Mouse (Mus musculus) neural tube, embryonic 15.5 days (tissue): Measurements from ENCODE around the gene Lor. TPM values are rescaled to one million over a fixed set of nuclear protein-coding genes. Genes with fewer than 3 reads are reported as not detected.

Experiments used
- ATAC-seq: fragments of 200-750 bp; cut with Nextera tagmentation; 2 replicates; pipeline ENCODE4 v1.8.0; 2017; ENCODE audit warnings: mild to moderate bottlenecking, moderate TSS enrichment, moderate library complexity; ENCODE audit not compliant: low FRiP score
- H3K27ac ChIP-seq: fragments of 300-500 bp; sonication (generic); replicated peaks from 2 replicates; pipeline ENCODE4 v1.5.1; 2015; ENCODE audit warnings: mild to moderate bottlenecking, inconsistent platforms
- H3K27me3 ChIP-seq: fragments of 300-500 bp; sonication (generic); replicated peaks from 2 replicates; pipeline ENCODE4 v1.6.1; 2015; ENCODE audit warnings: inconsistent platforms
- H3K36me3 ChIP-seq: fragments of 300-500 bp; sonication (generic); 2 replicates; pipeline ENCODE4 v1.6.1; 2015; ENCODE audit warnings: inconsistent platforms
- H3K4me1 ChIP-seq: fragments of 300-500 bp; sonication (generic); 2 replicates; pipeline ENCODE4 v1.6.1; 2015; ENCODE audit warnings: inconsistent platforms
- H3K4me2 ChIP-seq: fragments of 300-500 bp; sonication (generic); 2 replicates; pipeline ENCODE4 v1.6.1; 2015; ENCODE audit warnings: inconsistent platforms, mild to moderate bottlenecking, moderate library complexity
- H3K4me3 ChIP-seq: fragments of 300-500 bp; sonication (generic); replicated peaks from 2 replicates; pipeline ENCODE4 v1.5.1; 2015; ENCODE audit warnings: mild to moderate bottlenecking, inconsistent platforms
- H3K9ac ChIP-seq: fragments of 300-500 bp; sonication (generic); replicated peaks from 2 replicates; pipeline ENCODE4 v1.6.1; 2015; ENCODE audit warnings: mild to moderate bottlenecking, inconsistent platforms
- H3K9me3 ChIP-seq: fragments of 300-500 bp; sonication (generic); replicated peaks from 2 replicates; pipeline ENCODE4 v1.6.1; 2016; ENCODE audit warnings: inconsistent platforms
- WGBS: fragments of 180-500 bp; shearing (Covaris S2); methylation state at CpG from one replicate; pipeline ENCODE4 v1.1.7; 2015; ENCODE audit warnings: mixed read lengths; 5-methylcytosine and 5-hydroxymethylcytosine counted together
- polyA plus RNA-seq: library from polyadenylated mRNA; unstranded; fragments of >200 nt; fragmentation: Nextera tagmentation; extraction: Ambion mirVana; gene quantifications from 2 replicates; pipeline ENCODE4 v1.2.1, GENCODE M21; 2015

Lor gene
- polyA plus RNA-seq = 8.6 and 9.6 TPM in 2 replicates

GRCm38 (mm10) chr3:92083042-92083441, at the start of gene Lor:
TSS of gene Lor (minus strand) at chr3:92083142.
- peak within 1 kb of the TSS; percentile 76 for H3K4me2 ChIP-seq
- peak within 1 kb of the TSS; percentile 81; the same call in 1 of the 2 replicates for H3K9ac ChIP-seq
- H3K36me3 ChIP-seq = no peaks in the 10 kb centered on the region
- peaks cover 12% of the 10 kb centered on the region for H3K27me3 ChIP-seq
- H3K4me1 ChIP-seq = peaks cover 19% of the 10 kb centered on the region
- peak within 1 kb of the TSS; percentile 76 for H3K4me3 ChIP-seq
- WGBS = 86% methylated on average over 2 of the region's 2 CpGs
- H3K27ac ChIP-seq = peak within 1 kb of the TSS; percentile 97
- H3K9me3 ChIP-seq = no peaks in the 10 kb centered on the region
- ATAC-seq = no peak

- WGBS = 81% methylated on average over 5 of the region's 5 CpGs
- no peak within 1 kb of the TSS for H3K9ac ChIP-seq
- H3K27me3 ChIP-seq = no peaks in the 10 kb centered on the region
- no peaks in the 10 kb centered on the region for H3K9me3 ChIP-seq
- no peak within 1 kb of the TSS for H3K4me3 ChIP-seq
- no peaks in the 10 kb centered on the region for H3K36me3 ChIP-seq
- no peak within 1 kb of the TSS for H3K4me2 ChIP-seq
- H3K27ac ChIP-seq = no peak within 1 kb of the TSS
- H3K4me1 ChIP-seq = no peaks in the 10 kb centered on the region
- ATAC-seq = no peak
Measured at GRCm38 (mm10) chr3:92123847-92124246, 40.9 kb upstream of the Lor start, which contains the start of gene Prr9. TSS of gene Prr9 (minus strand) at chr3:92123947.

DNA sequence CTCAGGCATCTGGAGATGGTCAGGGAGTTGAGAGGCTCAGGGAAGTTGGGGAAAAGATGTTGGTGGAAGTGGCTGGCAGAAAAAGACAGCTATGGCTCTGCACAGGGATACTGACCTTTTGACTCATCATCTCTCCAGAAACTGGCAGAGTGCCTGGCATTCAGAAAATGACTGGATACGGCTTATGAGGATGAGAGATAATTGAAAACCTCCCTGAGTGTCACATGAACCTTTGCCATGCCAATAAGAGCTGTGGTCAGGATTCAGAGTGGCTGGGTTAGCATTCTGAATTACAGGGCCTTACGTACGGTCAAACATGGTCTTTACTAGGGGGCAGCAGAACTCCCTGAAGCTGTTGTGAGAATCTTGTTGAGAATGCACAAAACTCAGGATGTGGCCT, 38.0 kb upstream of the Lor start:
- H3K4me3 ChIP-seq = no peak overlapping the region
- no peak overlapping the region for H3K27ac ChIP-seq
- WGBS = 88% methylated on average over 3 of the region's 3 CpGs
- H3K9ac ChIP-seq = no peak overlapping the region
- no peaks in the 10 kb centered on the region for H3K27me3 ChIP-seq
- ATAC-seq = no peak
- H3K4me2 ChIP-seq = no peak overlapping the region
- H3K4me1 ChIP-seq = no peaks in the 10 kb centered on the region
- no peaks in the 10 kb centered on the region for H3K9me3 ChIP-seq
- H3K36me3 ChIP-seq = no peaks in the 10 kb centered on the region

GRCm38 (mm10) chr3:92117930-92118329, 35.0 kb upstream of the Lor start:
- no peak overlapping the region for H3K4me3 ChIP-seq
- H3K9me3 ChIP-seq = no peaks in the 10 kb centered on the region
- no peak overlapping the region for H3K27ac ChIP-seq
- 31% methylated on average over 3 of the region's 3 CpGs for WGBS
- no peak overlapping the region for H3K4me2 ChIP-seq
- no peak overlapping the region for H3K9ac ChIP-seq
- ATAC-seq = no peak; the same call in 1 of the 2 replicates
- no peaks in the 10 kb centered on the region for H3K4me1 ChIP-seq
- no peaks in the 10 kb centered on the region for H3K27me3 ChIP-seq
- H3K36me3 ChIP-seq = no peaks in the 10 kb centered on the region

DNA sequence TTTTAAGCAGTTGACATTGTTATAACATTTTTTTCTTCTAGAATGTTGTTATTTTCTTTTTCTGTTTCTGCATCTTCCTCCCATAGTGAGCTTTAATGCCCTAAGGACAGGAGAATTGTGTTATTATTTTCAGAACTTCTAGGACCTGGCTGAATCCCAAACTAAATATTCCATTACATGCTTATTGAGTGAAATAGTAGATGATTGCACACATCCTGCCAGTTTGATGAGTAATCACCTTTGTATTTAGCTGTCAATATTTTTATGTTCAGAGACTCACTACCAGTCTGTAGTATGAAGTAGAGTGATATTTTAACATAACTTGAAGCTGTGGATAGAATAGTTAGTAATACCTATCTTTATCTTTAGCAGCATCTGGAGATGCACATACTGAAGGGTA, 28.6 kb upstream of the Lor start:
- H3K27me3 ChIP-seq = no peaks in the 10 kb centered on the region
- H3K36me3 ChIP-seq = no peaks in the 10 kb centered on the region
- no peak overlapping the region for H3K4me2 ChIP-seq
- H3K9me3 ChIP-seq = no peaks in the 10 kb centered on the region
- H3K27ac ChIP-seq = no peak overlapping the region
- no peak overlapping the region for H3K9ac ChIP-seq
- no peak for ATAC-seq
- H3K4me1 ChIP-seq = no peaks in the 10 kb centered on the region
- H3K4me3 ChIP-seq = no peak overlapping the region

GRCm38 (mm10) chr3:92110790-92111189, 27.8 kb upstream of the Lor start:
- Histone ChIP-seq H3K36me3 (no peaks in the 10 kb centered on the region), H3K27me3 (no peaks in the 10 kb centered on the region), H3K27ac (no peak overlapping the region), H3K4me2 (no peak overlapping the region), H3K9me3 (no peaks in the 10 kb centered on the region), H3K9ac (no peak overlapping the region), H3K4me3 (no peak overlapping the region), H3K4me1 (no peaks in the 10 kb centered on the region)
- ATAC-seq = no peak

- H3K36me3 ChIP-seq = no peaks in the 10 kb centered on the region
- no peak overlapping the region for H3K4me2 ChIP-seq
- no peak overlapping the region for H3K9ac ChIP-seq
- no peaks in the 10 kb centered on the region for H3K4me1 ChIP-seq
- no peak overlapping the region for H3K4me3 ChIP-seq
- peak; percentile 70; the same call in 1 of the 2 replicates for ATAC-seq
- no peaks in the 10 kb centered on the region for H3K27me3 ChIP-seq
- no peaks in the 10 kb centered on the region for H3K9me3 ChIP-seq
- no peak overlapping the region for H3K27ac ChIP-seq
- 11% methylated on average over 6 of the region's 6 CpGs for WGBS
Measured at GRCm38 (mm10) chr3:92106582-92106981, 23.6 kb upstream of the Lor start.

DNA sequence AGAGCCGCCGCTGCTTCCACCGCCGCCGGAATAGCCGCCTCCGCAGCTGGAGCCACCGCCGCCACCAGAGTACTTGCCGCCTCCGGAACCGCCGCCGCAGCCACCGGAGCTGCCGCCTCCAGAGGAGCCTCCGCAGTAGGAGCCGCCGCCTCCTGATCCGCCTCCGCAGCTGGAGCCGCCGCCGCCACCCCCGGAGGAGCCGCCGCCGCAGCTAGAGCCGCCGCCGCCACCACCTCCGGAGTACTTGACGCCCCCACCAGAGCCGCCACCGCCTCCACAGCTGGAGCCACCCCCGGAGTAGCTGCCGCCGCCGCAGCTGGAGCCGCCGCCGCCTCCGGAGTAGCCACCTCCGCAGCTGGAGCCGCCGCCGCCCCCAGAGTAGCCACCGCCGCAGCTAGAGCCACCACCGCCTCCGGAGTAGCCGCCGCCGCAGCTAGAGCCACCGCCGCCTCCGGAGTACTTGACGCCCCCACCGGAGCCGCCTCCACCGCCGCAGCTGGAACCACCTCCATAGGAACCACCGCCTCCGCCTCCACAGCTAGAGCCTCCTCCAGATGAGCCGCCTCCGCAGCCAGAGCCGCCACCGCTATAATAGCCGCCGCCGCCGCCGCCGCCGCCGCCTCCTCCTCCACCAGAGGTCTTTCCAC, 1.5 kb downstream of the Lor start:
- H3K9ac ChIP-seq = peak overlapping the region; percentile 81
- peak overlapping the region; percentile 76 for H3K4me3 ChIP-seq
- no peaks in the 10 kb centered on the region for H3K36me3 ChIP-seq
- H3K4me1 ChIP-seq = peaks cover 19% of the 10 kb centered on the region
- no peaks in the 10 kb centered on the region for H3K9me3 ChIP-seq
- H3K27me3 ChIP-seq = peaks cover 12% of the 10 kb centered on the region
- under 1% methylated on average over 70 of the region's 76 CpGs for WGBS
- H3K4me2 ChIP-seq = peak overlapping the region; percentile 76
- peak overlapping the region; percentile 97 for H3K27ac ChIP-seq
- peak; percentile 78 for ATAC-seq

DNA sequence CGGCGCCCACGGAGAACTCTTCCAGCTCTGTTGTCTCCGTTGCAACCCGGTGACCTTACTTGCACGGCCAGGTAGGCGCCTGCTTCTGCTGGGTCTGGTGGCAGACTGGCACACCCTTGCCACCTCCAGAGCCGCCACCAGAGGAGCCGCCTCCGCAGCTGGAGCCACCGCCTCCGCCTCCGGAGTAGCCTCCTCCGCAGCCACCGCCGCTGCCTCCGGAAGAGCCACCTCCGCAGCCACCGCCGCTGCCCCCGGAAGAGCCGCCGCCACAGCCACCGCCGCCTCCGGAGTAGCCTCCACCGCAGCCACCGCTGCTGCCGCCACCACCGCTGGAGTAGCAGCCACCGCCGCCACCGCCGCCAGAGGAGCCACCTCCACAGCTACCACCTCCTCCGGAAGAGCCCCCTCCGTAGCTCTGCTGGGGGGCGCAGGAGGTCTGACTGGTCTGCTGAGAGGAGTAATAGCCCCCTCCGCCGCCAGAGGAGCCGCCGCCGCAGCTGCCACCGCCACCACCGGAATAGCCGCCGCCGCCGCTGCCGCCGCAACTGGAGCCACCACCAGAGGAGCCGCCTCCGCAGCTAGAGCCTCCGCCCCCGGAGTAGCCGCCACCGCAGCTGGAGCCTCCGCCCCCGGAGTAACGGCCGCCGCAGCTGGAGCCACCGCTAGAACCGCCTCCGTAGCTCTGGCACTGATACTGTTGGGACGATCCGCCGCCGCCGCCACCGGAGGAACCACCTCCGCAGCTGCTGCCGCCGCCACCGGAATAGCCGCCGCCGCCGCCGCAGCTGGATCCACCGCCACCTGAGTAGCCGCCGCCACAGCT, 2.3 kb downstream of the Lor start:
- ATAC-seq = peak; percentile 90

DNA sequence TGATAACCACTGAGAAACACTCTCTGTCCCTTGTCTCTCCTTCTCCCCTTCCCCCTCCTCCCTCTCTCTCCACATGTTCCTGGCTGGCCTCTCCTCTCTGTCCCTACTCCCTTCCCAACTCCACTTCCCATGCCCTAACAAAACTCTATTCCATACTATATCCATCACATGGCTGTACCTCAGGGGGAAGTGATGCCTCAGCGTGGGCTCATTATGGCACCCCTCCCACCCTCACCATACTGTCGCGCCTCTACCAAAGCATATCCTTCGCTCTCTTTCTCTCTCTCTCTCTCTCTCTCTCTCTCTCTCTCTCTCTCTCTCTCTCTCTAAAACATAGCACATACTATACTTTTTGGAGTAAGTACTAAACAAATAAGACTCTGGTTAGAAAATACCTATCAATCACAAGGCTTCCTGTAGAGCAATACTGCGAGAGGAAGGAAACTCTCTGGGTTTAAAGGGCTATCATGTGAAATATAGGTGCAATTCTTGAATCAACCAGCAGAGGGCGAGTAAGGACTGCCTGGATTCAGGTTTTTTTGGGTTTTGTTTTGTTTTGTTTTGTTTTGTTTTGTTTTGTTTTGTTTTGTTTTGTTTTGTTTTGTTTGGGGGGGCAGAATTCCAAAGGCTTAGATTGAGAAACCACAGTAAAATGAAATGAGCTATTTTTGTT, 32.4 kb downstream of the Lor start:
- no peak overlapping the region for H3K9ac ChIP-seq
- no peaks in the 10 kb centered on the region for H3K4me1 ChIP-seq
- H3K4me3 ChIP-seq = no peak overlapping the region
- ATAC-seq = no peak; the same call in 1 of the 2 replicates
- no peak overlapping the region for H3K27ac ChIP-seq
- no peaks in the 10 kb centered on the region for H3K27me3 ChIP-seq
- 52% methylated on average over 6 of the region's 6 CpGs for WGBS
- H3K36me3 ChIP-seq = no peaks in the 10 kb centered on the region
- no peaks in the 10 kb centered on the region for H3K9me3 ChIP-seq
- H3K4me2 ChIP-seq = no peak overlapping the region

More for the DNA sequence above, 2.3 kb downstream of the Lor start:
- Histone ChIP-seq H3K36me3 (no peaks in the 10 kb centered on the region), H3K4me2 (peak overlapping the region; percentile 76), H3K4me3 (peak overlapping the region; percentile 76), H3K9me3 (no peaks in the 10 kb centered on the region), H3K9ac (peak overlapping the region; percentile 81), H3K27me3 (peaks cover 12% of the 10 kb centered on the region), H3K4me1 (peaks cover 19% of the 10 kb centered on the region), H3K27ac (peak overlapping the region; percentile 97)
- WGBS = under 1% methylated on average over 70 of the region's 82 CpGs

- ATAC-seq = no peak
- H3K9me3 ChIP-seq = no peaks in the 10 kb centered on the region
- H3K36me3 ChIP-seq = no peaks in the 10 kb centered on the region
- no peak overlapping the region for H3K4me3 ChIP-seq
- H3K4me1 ChIP-seq = no peaks in the 10 kb centered on the region
- no peak overlapping the region for H3K9ac ChIP-seq
- no peak overlapping the region for H3K27ac ChIP-seq
- no peaks in the 10 kb centered on the region for H3K27me3 ChIP-seq
- 80% methylated on average over 1 of the region's 1 CpGs for WGBS
- no peak overlapping the region for H3K4me2 ChIP-seq
Measured at GRCm38 (mm10) chr3:92033892-92034291, 49.0 kb downstream of the Lor start.
